Mouse (Mus musculus) CH12.LX (cell line): ENCODE data around the gene Smarca2. TPM values are rescaled to one million over a fixed set of nuclear protein-coding genes. Genes with fewer than 3 reads are reported as not detected.

Experiments used
- DNase-seq: peaks from one replicate; pipeline ENCODE4 v3.0.0-alpha.2; 2013; ENCODE audit errors: extremely low read depth
- H3K27ac ChIP-seq: 2 replicates; pipeline ENCODE4 v1.5.1; 2012; ENCODE audit warnings: low read depth, mild to moderate bottlenecking, control low read depth, moderate library complexity; ENCODE audit not compliant: insufficient read depth
- H3K27me3 ChIP-seq: replicated peaks from 2 replicates; pipeline ENCODE3; 2012; ENCODE audit warnings: inconsistent platforms
- H3K36me3 ChIP-seq, 2 experiments: replicated peaks in 1 of 2; 2 replicates each; pipeline versions ENCODE3 to v1.6.1; 2012; ENCODE audit warnings: inconsistent platforms in 1 of 2, low read length in 1 of 2, mild to moderate bottlenecking in 1 of 2, mixed read lengths in 1 of 2, moderate library complexity in 1 of 2; ENCODE audit not compliant: control insufficient read depth in 1 of 2, insufficient read depth in 1 of 2
- H3K4me1 ChIP-seq, 2 experiments: 2 replicates each; pipeline ENCODE4 v1.6.1; 2012; ENCODE audit warnings: inconsistent platforms in 1 of 2, moderate library complexity in 1 of 2; ENCODE audit not compliant: insufficient read depth in 2 of 2, control insufficient read depth in 1 of 2
- H3K4me2 ChIP-seq: 2 replicates; pipeline ENCODE4 v1.6.1; 2012; ENCODE audit warnings: low read depth, mild to moderate bottlenecking, control low read depth; ENCODE audit not compliant: poor library complexity, insufficient read depth, severe bottlenecking
- H3K4me3 ChIP-seq, 3 experiments: fragments of 150-350 bp in 1 of 3; sonication (generic) in 1 of 3; replicated peaks in 1 of 3; 2 replicates each; pipeline versions ENCODE3 to v1.5.1; 2011 to 2012; ENCODE audit warnings: low read depth in 2 of 3, low read length in 2 of 3, mild to moderate bottlenecking in 2 of 3, moderate library complexity in 2 of 3, control low read depth in 1 of 3, improper control_type of control experiment in 1 of 3, inconsistent platforms in 1 of 3, mixed read lengths in 1 of 3; ENCODE audit not compliant: poor library complexity in 1 of 3
- H3K79me2 ChIP-seq: replicated peaks from 2 replicates; pipeline ENCODE4 v1.6.1; 2012; ENCODE audit warnings: mild to moderate bottlenecking, moderate library complexity; ENCODE audit not compliant: control insufficient read depth, poor library complexity, insufficient read depth, severe bottlenecking; ENCODE audit errors: extremely low read depth
- H3K9ac ChIP-seq: 2 replicates; pipeline ENCODE4 v1.6.1; 2012; ENCODE audit warnings: low read depth, mild to moderate bottlenecking, control low read depth, moderate library complexity; ENCODE audit not compliant: insufficient read depth
- H3K9me3 ChIP-seq: replicated peaks from 2 replicates; pipeline ENCODE3; 2012; ENCODE audit warnings: low read length, inconsistent platforms, mixed read lengths
- CHD1 ChIP-seq: IDR thresholded peaks from 2 replicates; pipeline ENCODE4 v1.6.1; 2012; ENCODE audit warnings: low read depth, low read length, improper control_type of control experiment, inconsistent platforms
- CHD2 ChIP-seq: IDR thresholded peaks from 2 replicates; pipeline ENCODE4 v1.6.1; 2011; ENCODE audit warnings: low read length, improper control_type of control experiment
- E2F4 ChIP-seq: IDR thresholded peaks from 2 replicates; pipeline ENCODE4 v1.6.1; 2011; ENCODE audit warnings: low read depth, low read length, improper control_type of control experiment; ENCODE audit not compliant: insufficient replicate concordance
- ELF1 ChIP-seq: IDR thresholded peaks from 2 replicates; pipeline ENCODE4 v1.6.1; 2014; ENCODE audit warnings: low read depth, mild to moderate bottlenecking, inconsistent platforms, low read length, improper control_type of control experiment
- EP300 ChIP-seq: IDR thresholded peaks from 2 replicates; pipeline ENCODE4 v1.6.1; 2011; ENCODE audit warnings: low read length, improper control_type of control experiment
- IRF4 ChIP-seq: IDR thresholded peaks from 2 replicates; pipeline ENCODE4 v1.6.1; 2014; ENCODE audit warnings: low read depth, mild to moderate bottlenecking, inconsistent platforms, low read length, improper control_type of control experiment
- JUN ChIP-seq: IDR thresholded peaks from 2 replicates; pipeline ENCODE4 v1.6.1; 2011; ENCODE audit warnings: low read depth, mild to moderate bottlenecking, low read length, improper control_type of control experiment, moderate library complexity; ENCODE audit not compliant: insufficient read depth
- JUND ChIP-seq: conservative IDR thresholded peaks from 2 replicates; pipeline ENCODE4 v1.6.1; 2011; ENCODE audit warnings: low read depth, low read length, improper control_type of control experiment
- KAT2A ChIP-seq: IDR thresholded peaks from 2 replicates; pipeline ENCODE4 v1.6.1; 2012; ENCODE audit warnings: low read length, improper control_type of control experiment, inconsistent platforms; ENCODE audit not compliant: insufficient replicate concordance
- MAFK ChIP-seq: IDR thresholded peaks from 2 replicates; pipeline ENCODE4 v1.6.1; 2011; ENCODE audit warnings: low read length, improper control_type of control experiment; ENCODE audit not compliant: insufficient replicate concordance
- MAX ChIP-seq: IDR thresholded peaks from 2 replicates; pipeline ENCODE4 v1.6.1; 2011; ENCODE audit warnings: low read length, improper control_type of control experiment
- MXI1 ChIP-seq: IDR thresholded peaks from 2 replicates; pipeline ENCODE4 v1.6.1; 2011; ENCODE audit warnings: mild to moderate bottlenecking, low read depth, low read length, improper control_type of control experiment
- NELFE ChIP-seq: IDR thresholded peaks from 2 replicates; pipeline ENCODE4 v1.6.1; 2011; ENCODE audit warnings: low read depth, low read length, improper control_type of control experiment
- TBP ChIP-seq: conservative IDR thresholded peaks from 2 replicates; pipeline ENCODE4 v1.6.1; 2011; ENCODE audit warnings: low read depth, low read length, improper control_type of control experiment
- UBTF ChIP-seq: IDR thresholded peaks from 2 replicates; pipeline ENCODE4 v1.6.1; 2012; ENCODE audit warnings: low read depth, mild to moderate bottlenecking, inconsistent platforms, low read length, improper control_type of control experiment, moderate library complexity
- ZC3H11A ChIP-seq: IDR thresholded peaks from 2 replicates; pipeline ENCODE4 v1.6.1; 2012; ENCODE audit warnings: low read depth, mild to moderate bottlenecking, inconsistent platforms, low read length, improper control_type of control experiment
- ZKSCAN1 ChIP-seq: IDR thresholded peaks from 2 replicates; pipeline ENCODE4 v1.6.1; 2012; ENCODE audit warnings: low read depth, inconsistent platforms, low read length, improper control_type of control experiment, borderline replicate concordance
- ZMIZ1 ChIP-seq: IDR thresholded peaks from 2 replicates; pipeline ENCODE4 v1.6.1; 2012; ENCODE audit warnings: low read depth, mild to moderate bottlenecking, inconsistent platforms, low read length, improper control_type of control experiment
- dilution Hi-C: fragments of 300-500 bp; cut with MboI; formaldehyde crosslinking; loops from 2 replicates; pipeline ENCODE4 v1.14.3; 2020; ENCODE audit warnings: low sequenced_read_pairs; ENCODE audit not compliant: extremely low pct_unique_long_range_greater_than_20kb, extremely low pct_ligation_motif_present
- in situ Hi-C: fragments of 300-500 bp; cut with MboI; formaldehyde crosslinking; loops from 3 replicates; pipeline ENCODE4 v1.14.3; 2019; ENCODE audit warnings: low sequenced_read_pairs, low pct_ligation_motif_present, low pct_unique_long_range_greater_than_20kb, mixed read lengths
- polyA plus RNA-seq: library from polyadenylated mRNA; unstranded; fragments of >175 nt; gene quantifications from 2 replicates; pipeline ENCODE4 v1.2.1, GENCODE M21; 2012; ENCODE audit warnings: low read depth; ENCODE audit not compliant: insufficient read length
- total RNA-seq, 2 experiments: library from RNA; depleted of rRNA; stranded (reverse); fragments of 300-350 nt in 1 of 2; fragments of >200 nt in 1 of 2; gene quantifications; 2 replicates each; pipeline ENCODE4 v1.2.3; 2012 to 2014

Gene Smarca2
- total and polyA plus RNA-seq, 3 experiments: 19.4 to 47.1 (median 21.8) TPM

DNA sequence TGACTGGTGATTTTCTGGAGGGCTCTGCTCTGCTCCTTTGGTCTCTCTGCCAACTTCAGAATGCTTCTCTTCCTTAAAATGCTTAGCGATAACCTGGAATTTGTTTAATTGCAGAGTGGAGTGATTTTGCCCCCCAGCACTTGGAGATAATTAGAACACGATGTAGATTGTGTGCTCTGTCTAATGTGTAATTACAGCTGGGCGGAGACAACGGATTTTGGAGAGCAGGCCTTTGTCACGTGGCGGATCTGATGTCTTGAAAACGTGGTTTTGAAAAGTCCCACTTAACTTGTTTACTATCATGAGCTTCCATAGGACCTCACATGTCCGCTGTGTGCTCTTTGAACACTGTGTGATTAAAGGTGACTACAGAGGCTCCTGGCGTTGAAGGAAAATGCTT, 125.6 kb downstream of the Smarca2 start:
- no peaks in the 10 kb centered on the region for H3K27me3 ChIP-seq
- no peak for DNase-seq
- H3K4me3 ChIP-seq: no peak overlapping the region
- in situ Hi-C loops: loop anchor here (25.0 kb wide), 1 partner anchor 682 kb away; no protein-coding TSS in a partner anchor
- dilution Hi-C loops: no loop called here
- H3K79me2 ChIP-seq: no peaks in the 10 kb centered on the region
- no peak for TF ChIP-seq UBTF
- no peak for TF ChIP-seq IRF4
- no peak for TF ChIP-seq MXI1
- TF ChIP-seq CHD1: no peak
- TF ChIP-seq ELF1: no peak
- TF ChIP-seq MAX: no peak
- TF ChIP-seq E2F4: no peak
- TF ChIP-seq NELFE: no peak
- H3K4me2 ChIP-seq: no peak overlapping the region
- no peaks in the 10 kb centered on the region for H3K9me3 ChIP-seq
- H3K9ac ChIP-seq: no peak overlapping the region
- no peak overlapping the region for H3K27ac ChIP-seq
- H3K4me1 ChIP-seq: peaks cover 0 to 21% of the 10 kb centered on the region in 2 experiments; a peak in 2 of 4 replicates
- H3K36me3 ChIP-seq: peaks cover 5 to 65% of the 10 kb centered on the region in 2 experiments

DNA sequence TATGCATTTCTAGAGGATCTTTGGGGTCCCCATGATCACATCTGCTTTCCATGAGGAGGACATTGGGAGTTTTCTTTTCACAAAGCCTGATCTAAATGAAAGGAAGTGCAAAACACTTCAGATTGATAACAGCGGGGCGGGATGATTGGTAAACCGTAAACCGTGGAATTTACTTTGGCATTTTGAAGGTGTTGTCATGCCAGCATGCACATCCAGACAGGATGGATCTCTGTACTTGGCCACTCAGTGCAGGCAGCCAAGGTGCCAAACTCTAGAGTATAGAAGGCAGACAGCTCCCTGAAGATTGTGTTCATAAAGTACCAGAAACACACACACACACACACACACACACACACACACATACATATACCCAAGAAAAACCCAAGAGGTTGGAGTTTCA, 126.3 kb downstream of the Smarca2 start:
- H3K4me2 ChIP-seq: no peak overlapping the region
- H3K9me3 ChIP-seq: no peaks in the 10 kb centered on the region
- no peak overlapping the region for H3K27ac ChIP-seq
- H3K79me2 ChIP-seq: no peaks in the 10 kb centered on the region
- DNase-seq: no peak
- H3K27me3 ChIP-seq: no peaks in the 10 kb centered on the region
- H3K9ac ChIP-seq: no peak overlapping the region
- no peak overlapping the region for H3K4me3 ChIP-seq
- in situ Hi-C loops: loop anchor here (25.0 kb wide), 1 partner anchor 681 kb away; no protein-coding TSS in a partner anchor
- peaks cover 0 to 21% of the 10 kb centered on the region in 2 experiments; a peak in 2 of 4 replicates for H3K4me1 ChIP-seq
- TF ChIP-seq IRF4: no peak
- TF ChIP-seq KAT2A: no peak
- TF ChIP-seq JUN: no peak
- TF ChIP-seq ZKSCAN1: no peak
- no peak for TF ChIP-seq TBP
- no peak for TF ChIP-seq ZC3H11A
- no peak for TF ChIP-seq EP300
- TF ChIP-seq MXI1: no peak
- no peak for TF ChIP-seq CHD2
- TF ChIP-seq MAFK: no peak
- no peak for TF ChIP-seq JUND
- no peak for TF ChIP-seq ZMIZ1
- dilution Hi-C loops: no loop called here
- peaks cover 7 to 69% of the 10 kb centered on the region in 2 experiments for H3K36me3 ChIP-seq
